Mouse (Mus musculus) small intestine, adult 2 months (tissue): ENCODE data around the gene Ercc1.

Experiments
- CTCF ChIP-seq: fragments of 200-500 bp; IDR thresholded peaks from 2 replicates; pipeline ENCODE4 v1.5.1; 2012; ENCODE audit warnings: low read depth, mild to moderate bottlenecking, control low read depth, inconsistent platforms, low read length, moderate library complexity, mixed read lengths; ENCODE audit not compliant: insufficient replicate concordance, insufficient read length; ENCODE audit errors: extremely low read depth
- POLR2A ChIP-seq: fragments of 200-500 bp; IDR thresholded peaks from 2 replicates; pipeline ENCODE4 v1.6.1; 2012; ENCODE audit warnings: low read depth, mild to moderate bottlenecking, control low read depth, inconsistent platforms, low read length, moderate library complexity

GRCm38 (mm10) chr7:19338596-19338995 lies 6.0 kb upstream of the Ercc1 start:
- TF ChIP-seq CTCF (no peak), POLR2A (no peak)
